Mouse (Mus musculus) kidney, adult 2 months (tissue): ENCODE results near the gene Gm13278. TPM values are rescaled to one million over a fixed set of nuclear protein-coding genes. Genes with fewer than 3 reads are reported as not detected.
"Not testable (repeated sequence)": the region's sequence is repeated elsewhere in the genome, so short reads cannot be mapped to it uniquely, and the experiment has no call there.

Experiments used
- DNase-seq: peaks from one replicate; pipeline ENCODE4 v3.0.0; 2021
- H3K27ac ChIP-seq: fragments of 200-500 bp; 2 replicates; pipeline ENCODE4 v1.5.1; 2012; ENCODE audit warnings: low read depth, low read length, control low read depth, inconsistent platforms; ENCODE audit not compliant: insufficient read depth
- H3K27me3 ChIP-seq: fragments of 200-500 bp; replicated peaks from 2 replicates; pipeline ENCODE4 v1.6.1; 2012; ENCODE audit warnings: mild to moderate bottlenecking, moderate library complexity, low read length, inconsistent platforms; ENCODE audit not compliant: control insufficient read depth, insufficient read depth
- H3K36me3 ChIP-seq: fragments of 200-500 bp; 2 replicates; pipeline ENCODE4 v1.6.1; 2012; ENCODE audit warnings: mild to moderate bottlenecking, moderate library complexity, low read length, inconsistent platforms; ENCODE audit not compliant: control insufficient read depth, insufficient read depth
- H3K4me1 ChIP-seq: fragments of 200-500 bp; 2 replicates; pipeline ENCODE4 v1.6.1; 2011; ENCODE audit warnings: low read length; ENCODE audit not compliant: control insufficient read depth, insufficient read depth
- H3K4me3 ChIP-seq: fragments of 200-500 bp; 2 replicates; pipeline ENCODE4 v1.5.1; 2011; ENCODE audit warnings: mild to moderate bottlenecking, low read depth, low read length, control low read depth; ENCODE audit not compliant: insufficient read depth
- CTCF ChIP-seq: fragments of 200-500 bp; conservative IDR thresholded peaks from 2 replicates; pipeline ENCODE4 v1.5.1; 2011; ENCODE audit warnings: low read depth, mild to moderate bottlenecking, control low read depth, low read length, moderate library complexity, mixed read lengths; ENCODE audit not compliant: insufficient read depth, insufficient read length
- POLR2A ChIP-seq: fragments of 200-500 bp; IDR thresholded peaks from one replicate; pipeline ENCODE4 v1.6.1; 2011; ENCODE audit warnings: low read depth, low read length, control low read depth
- WGBS: fragments of 180-500 bp; shearing (Covaris S2); methylation state at CpG from one replicate; pipeline ENCODE4 v1.1.7; 2018; 5-methylcytosine and 5-hydroxymethylcytosine counted together
- polyA plus RNA-seq: library from polyadenylated mRNA; depleted of rRNA; stranded (reverse); fragments of >200 nt; gene quantifications from 2 replicates; pipeline ENCODE4 v1.2.3, GENCODE M21; 2012

Gene Gm13278
- polyA plus RNA-seq, 1 experiment = not detected

DNA sequence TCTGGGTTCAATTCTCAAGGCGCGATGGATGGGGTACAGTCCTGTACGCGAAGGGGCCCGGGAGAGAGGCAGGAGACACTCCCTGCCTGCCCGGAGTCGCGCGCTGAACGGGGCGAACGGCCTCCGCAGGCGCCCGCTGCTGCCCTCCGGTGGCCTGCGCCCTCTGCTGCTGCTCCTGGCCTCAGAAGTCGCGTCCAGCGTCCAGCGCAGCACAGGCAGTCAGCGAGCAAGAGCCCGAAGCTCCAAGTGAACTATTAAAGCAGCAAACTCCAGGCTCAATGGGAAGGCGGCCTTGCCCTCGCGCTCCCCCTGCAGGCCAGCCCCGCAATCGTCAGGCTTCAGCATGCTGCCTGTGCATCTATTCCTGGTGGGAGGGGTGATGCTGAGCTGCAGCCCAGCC lies 30.9 kb upstream of the Gm13278 start:
- Histone ChIP-seq H3K4me3 (peak overlapping the region; percentile 48; the same call in 1 of the 2 replicates), H3K27ac (peak overlapping the region; percentile 81; the same call in 1 of the 2 replicates)
- H3K36me3 ChIP-seq, H3K27me3 ChIP-seq, H3K4me1 ChIP-seq: not testable (repeated sequence)
- TF ChIP-seq POLR2A = peak; percentile 52
- TF ChIP-seq CTCF = peak; percentile 38; the same call in 1 of the 2 replicates
- WGBS = under 1% methylated on average over 24 of the region's 28 CpGs
- peak; percentile 90 for DNase-seq

DNA sequence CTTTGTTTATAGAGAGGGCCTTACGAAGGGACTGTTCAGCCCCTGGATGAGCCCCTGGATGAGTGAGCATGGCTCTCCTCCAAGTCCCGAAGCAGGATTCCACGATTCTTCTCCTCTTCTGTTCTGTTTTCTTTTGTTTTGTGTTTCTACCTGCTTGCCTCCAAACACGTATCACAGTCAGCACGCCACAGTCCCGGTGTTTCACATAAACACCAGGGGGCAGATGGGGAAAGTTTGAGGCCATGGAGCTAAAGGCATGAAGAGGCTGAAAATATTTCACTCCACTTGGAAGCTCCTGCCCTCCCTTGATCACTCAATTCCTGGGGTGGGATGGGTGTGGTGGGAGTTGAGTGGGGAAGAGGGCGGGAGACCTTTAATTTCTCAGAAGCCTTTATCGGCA lies 29.6 kb upstream of the Gm13278 start:
- H3K4me3 ChIP-seq, H3K27ac ChIP-seq, H3K36me3 ChIP-seq, H3K27me3 ChIP-seq, H3K4me1 ChIP-seq: not testable (repeated sequence)
- DNase-seq = peak; percentile 60
- 62% methylated on average over 6 of the region's 8 CpGs for WGBS

- not testable (repeated sequence) for H3K27ac ChIP-seq, H3K4me1 ChIP-seq, H3K27me3 ChIP-seq, H3K4me3 ChIP-seq, H3K36me3 ChIP-seq
- peak; percentile 19 for DNase-seq
- WGBS = 52% methylated on average over 9 of the region's 9 CpGs
Observed at GRCm38 (mm10) chr4:88762341-88762740, 29.0 kb upstream of the Gm13278 start.

DNA sequence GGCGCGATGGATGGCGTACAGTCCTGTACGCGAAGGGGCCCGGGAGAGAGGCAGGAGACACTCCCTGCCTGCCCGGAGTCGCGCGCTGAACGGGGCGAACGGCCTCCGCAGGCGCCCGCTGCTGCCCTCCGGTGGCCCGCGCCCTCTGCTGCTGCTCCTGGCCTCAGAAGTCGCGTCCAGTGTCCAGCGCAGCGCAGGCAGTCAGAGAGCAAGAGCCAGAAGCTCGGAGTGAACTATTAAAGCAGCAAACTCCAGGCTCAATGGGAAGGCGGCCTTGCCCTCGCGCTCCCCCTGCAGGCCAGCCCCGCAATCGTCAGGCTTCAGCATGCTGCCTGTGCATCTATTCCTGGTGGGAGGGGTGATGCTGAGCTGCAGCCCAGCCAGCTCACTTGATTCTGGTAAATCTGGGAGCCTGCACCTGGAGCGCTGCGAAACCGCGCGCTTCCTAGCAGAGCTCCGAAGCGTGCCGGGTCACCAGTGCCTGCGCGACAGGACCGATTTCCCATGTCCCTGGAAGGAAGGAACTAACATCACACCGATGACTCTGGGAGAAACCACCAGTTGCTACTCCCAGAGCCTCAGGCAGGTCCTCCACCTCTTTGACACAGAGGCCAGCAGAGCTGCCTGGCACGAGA lies 27.8 kb upstream of the Gm13278 start:
- DNase-seq = peak; percentile 88
- 2% methylated on average over 42 of the region's 42 CpGs for WGBS
- H3K36me3 ChIP-seq, H3K4me1 ChIP-seq, H3K27me3 ChIP-seq, H3K27ac ChIP-seq: not testable (repeated sequence)
- H3K4me3 ChIP-seq = peak overlapping the region; percentile 28; the same call in 1 of the 2 replicates
- 0 out of 2 replicates have a peak, but pooled peaks have one; percentile 38 for TF ChIP-seq CTCF

- not testable (repeated sequence) for H3K27ac ChIP-seq, H3K27me3 ChIP-seq, H3K4me3 ChIP-seq, H3K4me1 ChIP-seq, H3K36me3 ChIP-seq, DNase-seq
- no CpG with 5 or more reads among the region's 32 CpGs for WGBS
Observed at GRCm38 (mm10) chr4:88773534-88773933, 17.8 kb upstream of the Gm13278 start, which contains the start of gene Gm13290. Gm13290 (plus strand) TSS chr4:88773834.

DNA sequence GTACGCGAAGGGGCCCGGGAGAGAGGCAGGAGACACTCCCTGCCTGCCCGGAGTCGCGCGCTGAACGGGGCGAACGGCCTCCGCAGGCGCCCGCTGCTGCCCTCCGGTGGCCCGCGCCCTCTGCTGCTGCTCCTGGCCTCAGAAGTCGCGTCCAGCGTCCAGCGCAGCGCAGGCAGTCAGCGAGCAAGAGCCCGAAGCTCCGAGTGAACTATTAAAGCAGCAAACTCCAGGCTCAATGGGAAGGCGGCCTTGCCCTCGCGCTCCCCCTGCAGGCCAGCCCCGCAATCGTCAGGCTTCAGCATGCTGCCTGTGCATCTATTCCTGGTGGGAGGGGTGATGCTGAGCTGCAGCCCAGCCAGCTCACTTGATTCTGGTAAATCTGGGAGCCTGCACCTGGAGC lies 14.7 kb upstream of the Gm13278 start, which contains the start of gene Gm13289:
Gm13289 (plus strand) TSS at position 301 of the 400 bp plus-strand sequence.
- no CpG with 5 or more reads among the region's 29 CpGs for WGBS

GRCm38 (mm10) chr4:88779550-88779949 lies 11.8 kb upstream of the Gm13278 start, which contains the start of gene Gm13272:
Gm13272 (plus strand) TSS chr4:88779850.
- H3K27ac ChIP-seq, DNase-seq, H3K36me3 ChIP-seq, H3K4me1 ChIP-seq, H3K4me3 ChIP-seq, H3K27me3 ChIP-seq: not testable (repeated sequence)
- WGBS = no CpG with 5 or more reads among the region's 29 CpGs

More for the DNA sequence above, 14.7 kb upstream of the Gm13278 start, which contains the start of gene Gm13289:
- H3K36me3 ChIP-seq, DNase-seq, H3K4me1 ChIP-seq, H3K27me3 ChIP-seq, H3K4me3 ChIP-seq, H3K27ac ChIP-seq: not testable (repeated sequence)

DNA sequence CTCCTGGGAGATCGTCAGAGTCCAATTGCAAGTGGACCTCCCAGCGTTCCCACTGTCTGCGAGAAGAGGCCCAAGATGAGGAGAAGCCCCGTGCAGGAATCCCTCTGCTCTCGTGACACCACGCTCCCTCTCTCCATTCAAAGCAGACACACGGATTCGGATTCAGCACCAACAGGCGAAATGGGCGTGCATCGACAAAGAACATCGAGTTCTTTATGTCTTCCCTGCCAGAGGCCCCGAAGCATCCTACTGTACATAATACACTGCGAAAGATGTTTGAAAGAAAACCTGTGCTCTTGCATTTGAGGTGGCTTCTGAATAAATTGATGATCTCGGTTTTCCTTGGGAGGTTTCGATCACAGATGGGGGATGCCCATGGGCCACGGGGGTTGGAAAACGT lies 11.0 kb upstream of the Gm13278 start:
- H3K4me3 ChIP-seq, H3K4me1 ChIP-seq, H3K27ac ChIP-seq, DNase-seq, H3K36me3 ChIP-seq, H3K27me3 ChIP-seq: not testable (repeated sequence)
- WGBS = 50% methylated on average over 17 of the region's 18 CpGs

DNA sequence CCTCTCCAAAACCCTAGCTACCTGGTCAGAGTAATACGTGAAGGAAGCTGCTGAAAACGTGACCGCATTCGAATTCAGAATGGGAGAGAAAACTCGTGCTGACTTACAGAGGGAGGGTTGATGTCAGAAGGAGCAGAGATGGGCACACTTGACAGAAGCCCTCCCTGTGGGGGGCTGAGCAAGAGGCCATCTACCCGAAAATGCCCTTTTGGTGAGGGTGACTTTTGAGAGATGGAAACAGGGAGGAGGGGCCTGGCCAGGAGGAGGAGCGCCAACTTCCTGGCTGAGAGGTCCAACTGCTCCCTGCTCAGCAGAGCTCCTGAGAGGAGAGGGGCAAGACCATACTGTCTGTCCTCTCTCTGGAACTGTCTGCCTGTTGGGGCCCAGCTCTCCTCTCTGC lies 9.5 kb upstream of the Gm13278 start, which contains the start of gene Ifnz:
Ifnz (plus strand) TSS at position 301 of the 400 bp plus-strand sequence.
- WGBS = 16% methylated on average over 5 of the region's 7 CpGs
- Histone ChIP-seq H3K27ac (0 out of 2 replicates have a peak within 1 kb of the TSS, but pooled peaks have one; percentile 20), H3K4me3 (0 out of 2 replicates have a peak within 1 kb of the TSS, but pooled peaks have one; percentile 15)

DNA sequence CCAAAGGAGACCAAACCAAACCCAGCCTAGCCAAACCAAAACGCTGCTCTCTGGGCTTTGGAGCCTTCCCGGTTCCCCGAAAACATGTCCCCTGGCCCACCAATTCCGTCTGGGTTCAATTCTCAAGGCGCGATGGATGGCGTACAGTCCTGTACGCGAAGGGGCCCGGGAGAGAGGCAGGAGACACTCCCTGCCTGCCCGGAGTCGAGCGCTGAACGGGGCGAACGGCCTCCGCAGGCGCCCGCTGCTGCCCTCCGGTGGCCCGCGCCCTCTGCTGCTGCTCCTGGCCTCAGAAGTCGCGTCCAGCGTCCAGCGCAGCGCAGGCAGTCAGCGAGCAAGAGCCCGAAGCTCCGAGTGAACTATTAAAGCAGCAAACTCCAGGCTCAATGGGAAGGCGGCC lies 9.0 kb upstream of the Gm13278 start:
- under 1% methylated on average over 15 of the region's 31 CpGs for WGBS
- peak; percentile 28 for DNase-seq
- not testable (repeated sequence) for H3K36me3 ChIP-seq, H3K27me3 ChIP-seq, H3K4me1 ChIP-seq
- H3K4me3 ChIP-seq = 0 out of 2 replicates have a peak overlapping the region, but pooled peaks have one; percentile 15
- H3K27ac ChIP-seq = 0 out of 2 replicates have a peak overlapping the region, but pooled peaks have one; percentile 20

More for the DNA sequence above, 9.5 kb upstream of the Gm13278 start, which contains the start of gene Ifnz:
- H3K4me1 ChIP-seq, DNase-seq, H3K36me3 ChIP-seq, H3K27me3 ChIP-seq: not testable (repeated sequence)

DNA sequence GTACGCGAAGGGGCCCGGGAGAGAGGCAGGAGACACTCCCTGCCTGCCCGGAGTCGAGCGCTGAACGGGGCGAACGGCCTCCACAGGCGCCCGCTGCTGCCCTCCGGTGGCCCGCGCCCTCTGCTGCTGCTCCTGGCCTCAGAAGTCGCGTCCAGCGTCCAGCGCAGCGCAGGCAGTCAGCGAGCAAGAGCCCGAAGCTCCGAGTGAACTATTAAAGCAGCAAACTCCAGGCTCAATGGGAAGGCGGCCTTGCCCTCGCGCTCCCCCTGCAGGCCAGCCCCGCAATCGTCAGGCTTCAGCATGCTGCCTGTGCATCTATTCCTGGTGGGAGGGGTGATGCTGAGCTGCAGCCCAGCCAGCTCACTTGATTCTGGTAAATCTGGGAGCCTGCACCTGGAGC lies 5.9 kb upstream of the Gm13278 start, which contains the start of gene Gm13276:
Gm13276 (plus strand) TSS at position 301 of the 400 bp plus-strand sequence.
- not testable (repeated sequence) for DNase-seq, H3K27me3 ChIP-seq, H3K36me3 ChIP-seq, H3K4me1 ChIP-seq, H3K4me3 ChIP-seq, H3K27ac ChIP-seq
- no CpG with 5 or more reads among the region's 27 CpGs for WGBS
